Mouse (Mus musculus): Measurements from ENCODE around the gene Lgmn. TPM values are rescaled to one million over a fixed set of nuclear protein-coding genes. Genes with fewer than 3 reads are reported as not detected.

Lgmn gene
- total RNA-seq, 2 experiments from 2014 or later, result 99.1 to 102 TPM

DNA sequence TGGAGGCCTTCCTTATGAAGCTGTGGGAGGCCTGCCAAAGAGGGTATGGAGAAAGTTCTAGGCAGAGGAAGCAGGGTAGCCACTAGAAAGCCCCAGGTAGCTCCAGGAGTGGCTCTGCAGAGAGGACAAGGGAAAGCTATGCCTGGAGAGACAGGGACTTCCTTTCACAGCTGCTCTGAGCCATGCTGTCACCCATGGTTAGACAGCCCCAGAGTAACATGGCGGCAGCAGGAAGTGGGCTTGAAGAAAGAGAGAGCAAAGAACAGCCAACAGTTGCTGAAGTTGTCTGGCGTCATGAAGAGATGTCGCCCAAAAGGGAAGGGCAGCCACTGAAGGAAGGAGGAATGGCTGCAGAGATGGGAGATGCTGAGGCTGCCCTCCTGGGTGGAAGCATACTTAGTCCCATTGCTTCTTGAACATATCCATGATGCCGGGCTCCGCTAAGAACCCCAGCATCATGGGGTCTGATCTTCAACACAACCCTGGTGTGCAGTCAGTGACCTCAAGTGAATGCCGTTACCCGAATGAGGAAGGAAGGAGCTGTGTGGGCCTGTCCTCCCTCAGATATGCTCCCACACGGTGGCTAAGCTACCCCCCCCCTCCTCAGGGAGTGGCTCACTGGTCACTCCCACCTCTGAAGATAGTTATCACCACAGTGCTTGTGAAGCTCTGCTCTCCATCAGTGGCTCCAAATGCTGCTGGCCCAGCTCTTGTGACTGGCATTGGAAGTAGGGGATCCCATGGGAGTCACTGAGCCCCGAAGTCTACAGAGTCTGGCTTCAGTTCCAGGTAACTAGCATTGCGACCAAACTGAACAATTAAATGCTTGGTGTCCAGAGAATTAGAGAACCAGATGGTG is 85.3 kb downstream of the Lgmn start:
- DNase-seq (ENCODE audit: low spot score in 2 of 2), result no peak

- DNase-seq (ENCODE audit: low spot score in 2 of 2), result no peak
Measured at GRCm38 (mm10) chr12:102350997-102351396, 88.6 kb downstream of the Lgmn start.

DNA sequence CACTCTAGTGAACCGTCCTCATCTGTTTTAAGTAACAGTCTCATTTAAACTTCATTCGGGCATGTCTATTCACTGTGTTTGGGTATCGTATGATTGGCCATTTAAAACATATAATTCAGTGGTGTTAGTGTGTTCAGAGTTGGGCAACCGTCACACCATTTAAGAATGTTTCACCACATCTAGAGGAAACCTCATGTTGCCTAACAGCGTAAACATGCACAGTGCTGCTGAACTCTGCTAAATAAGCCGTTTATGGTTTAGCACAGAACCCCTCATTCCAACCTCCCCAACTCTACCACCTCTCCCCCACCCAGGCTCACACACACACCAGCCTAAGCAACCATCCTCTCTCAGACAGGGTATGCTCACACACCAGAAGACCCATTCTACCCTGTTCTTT is 91.2 kb downstream of the Lgmn start:
- no peak for DNase-seq (ENCODE audit: low spot score in 2 of 2)

GRCm38 (mm10) chr12:102346507-102346906 is 93.1 kb downstream of the Lgmn start:
- DNase-seq (ENCODE audit: low spot score in 2 of 2), result peak; percentile 37 to 56

- no peak for DNase-seq (ENCODE audit: low spot score in 2 of 2)
Measured at GRCm38 (mm10) chr12:102345031-102345815, 94.4 kb downstream of the Lgmn start.

Other genes with a start within 250 kb of the Lgmn start
- 1 to 10 TPM; 3.5 to 4.2 TPM for gene Rin3, start 156.8 kb downstream of the Lgmn start, total RNA-seq (2021)
- 10 to 100 TPM; 25.7 to 25.9 TPM for gene Golga5, start 29.3 kb upstream of the Lgmn start, total RNA-seq (2021)
- 100 to 1,000 TPM; 151 to 236 TPM for gene Chga, start 115.2 kb upstream of the Lgmn start, total RNA-seq (2021)